Mouse (Mus musculus) bone marrow macrophage, adult 2 months (primary cell): ENCODE measurements around the gene Slc7a8.

Source experiments
- CTCF ChIP-seq: IDR thresholded peaks from 2 replicates; pipeline ENCODE4 v1.5.1; 2012; ENCODE audit warnings: low read depth, mild to moderate bottlenecking, low read length, moderate library complexity
- POLR2A ChIP-seq: IDR thresholded peaks from 2 replicates; pipeline ENCODE4 v1.6.1; 2012; ENCODE audit warnings: mild to moderate bottlenecking, low read depth, low read length, borderline replicate concordance

DNA sequence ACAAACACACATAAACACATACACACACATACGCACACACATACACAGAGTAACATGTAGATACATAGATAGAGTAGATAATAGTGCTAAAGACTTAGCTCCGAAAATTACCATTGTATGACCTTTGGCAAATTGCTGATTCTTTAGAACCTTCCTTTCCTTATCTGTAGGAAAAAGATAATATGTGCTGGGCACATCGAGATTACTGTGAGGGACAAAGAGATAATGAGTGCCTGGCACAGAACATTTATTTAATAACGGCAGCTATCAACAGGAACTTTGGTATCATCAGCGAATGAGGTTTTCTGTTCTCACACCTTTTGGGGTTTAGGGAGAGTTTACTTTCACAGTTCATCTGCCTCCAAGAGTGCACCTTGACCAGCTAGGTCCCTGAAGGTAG is 5.0 kb downstream of the Slc7a8 start:
- no peak for TF ChIP-seq POLR2A
- no peak for TF ChIP-seq CTCF
